Mouse (Mus musculus) central nervous system, embryonic 11.5 days (tissue): ENCODE measurements around the gene Lhx8. TPM values are rescaled to one million over a fixed set of nuclear protein-coding genes. Genes with fewer than 3 reads are reported as not detected.

Source experiments
- polyA plus RNA-seq: library from polyadenylated mRNA; depleted of rRNA; stranded (reverse); fragments of >200 nt; gene quantifications from 2 replicates; pipeline ENCODE4 v1.2.3, GENCODE M21; 2012; rRNA removed

The Lhx8 gene
- 4.7 and 12.0 TPM in 2 replicates for polyA plus RNA-seq

GRCm38 (mm10) chr3:154330181-154331002 lies at the start of gene Lhx8:
Gene Lhx8 (minus strand): TSS chr3:154330659.

